Mouse (Mus musculus) megakaryocyte, embryonic 14.5 days (primary cell): Measurements from ENCODE around the gene Bok. TPM values are rescaled to one million over a fixed set of nuclear protein-coding genes. Genes with fewer than 3 reads are reported as not detected.
"Not testable (repeated sequence)": the region's sequence is repeated elsewhere in the genome, so short reads cannot be mapped to it uniquely, and the experiment has no call there.

Source experiments
- H3K27me3 ChIP-seq: replicated peaks from 2 replicates; pipeline ENCODE3; 2012; ENCODE audit warnings: inconsistent platforms
- H3K36me3 ChIP-seq: replicated peaks from 2 replicates; pipeline ENCODE3; 2012; ENCODE audit warnings: low read length, inconsistent platforms, mixed read lengths
- H3K4me1 ChIP-seq: 2 replicates; pipeline ENCODE4 v1.6.1; 2012; ENCODE audit warnings: inconsistent platforms
- H3K4me3 ChIP-seq: replicated peaks from 2 replicates; pipeline ENCODE3; 2012; ENCODE audit warnings: moderate library complexity, mild to moderate bottlenecking, inconsistent platforms
- H3K9me3 ChIP-seq: 2 replicates; pipeline ENCODE4 v1.6.1; 2012; ENCODE audit warnings: inconsistent platforms
- FLI1 ChIP-seq: IDR thresholded peaks from 2 replicates; pipeline ENCODE4 v1.6.1; 2012; ENCODE audit warnings: low read length, inconsistent platforms, mixed read lengths
- GATA1 ChIP-seq: IDR thresholded peaks from 3 replicates; pipeline ENCODE4 v1.6.1; 2012; ENCODE audit warnings: mixed read lengths, low read length, inconsistent platforms, borderline replicate concordance
- polyA plus RNA-seq: library from polyadenylated mRNA; stranded (reverse); fragments of >175 nt; gene quantifications from 2 replicates; pipeline ENCODE4 v1.2.3, GENCODE M21; 2012; ENCODE audit warnings: low replicate concordance; ENCODE audit not compliant: insufficient read depth

Gene Bok
- polyA plus RNA-seq, result 0.84 TPM in 1 of 2 replicates, not detected in the other

- H3K4me1 ChIP-seq, result peaks cover 39% of the 10 kb centered on the region
- no peaks in the 10 kb centered on the region for H3K36me3 ChIP-seq
- TF ChIP-seq GATA1 (no peak), FLI1 (no peak)
- H3K4me3 ChIP-seq, result peak within 1 kb of the TSS; percentile 88
- peaks cover 13% of the 10 kb centered on the region for H3K9me3 ChIP-seq
- peaks cover 80% of the 10 kb centered on the region for H3K27me3 ChIP-seq
These were observed at the start of gene Bok for GRCm38 (mm10) chr1:93685401-93686244. Bok (plus strand) TSS chr1:93685660.

- H3K27me3 ChIP-seq, result no peaks in the 10 kb centered on the region
- H3K9me3 ChIP-seq, result no peaks in the 10 kb centered on the region
- peak overlapping the region; percentile 96 for H3K4me3 ChIP-seq
- peaks cover 39% of the 10 kb centered on the region for H3K4me1 ChIP-seq
- TF ChIP-seq FLI1 (no peak), GATA1 (no peak)
- peaks cover 20% of the 10 kb centered on the region for H3K36me3 ChIP-seq
These were observed 49.1 kb upstream of the Bok start for GRCm38 (mm10) chr1:93636211-93636897.

- Histone ChIP-seq H3K9me3 (no peaks in the 10 kb centered on the region), H3K4me1 (peaks cover 4% of the 10 kb centered on the region; the same call in 1 of the 2 replicates), H3K4me3 (no peak overlapping the region), H3K36me3 (no peaks in the 10 kb centered on the region), H3K27me3 (no peaks in the 10 kb centered on the region)
- TF ChIP-seq GATA1, result no peak
These were observed 43.5 kb upstream of the Bok start for GRCm38 (mm10) chr1:93641978-93642377.

GRCm38 (mm10) chr1:93642692-93643091 is 42.8 kb upstream of the Bok start:
- no peaks in the 10 kb centered on the region for H3K27me3 ChIP-seq
- no peaks in the 10 kb centered on the region for H3K9me3 ChIP-seq
- TF ChIP-seq GATA1, result no peak
- TF ChIP-seq FLI1, result no peak
- H3K36me3 ChIP-seq, result no peaks in the 10 kb centered on the region
- peaks cover 9% of the 10 kb centered on the region for H3K4me1 ChIP-seq
- no peak overlapping the region for H3K4me3 ChIP-seq

GRCm38 (mm10) chr1:93649604-93650172 is 35.8 kb upstream of the Bok start:
- Histone ChIP-seq H3K27me3 (no peaks in the 10 kb centered on the region), H3K36me3 (no peaks in the 10 kb centered on the region), H3K9me3 (no peaks in the 10 kb centered on the region), H3K4me1 (peaks cover 50% of the 10 kb centered on the region), H3K4me3 (no peak overlapping the region)
- TF ChIP-seq GATA1, result no peak
- TF ChIP-seq FLI1, result no peak

GRCm38 (mm10) chr1:93654275-93654674 is 31.2 kb upstream of the Bok start:
- H3K4me3 ChIP-seq, result peak overlapping the region; percentile 83
- H3K9me3 ChIP-seq, result peaks cover 3% of the 10 kb centered on the region
- TF ChIP-seq FLI1 (no peak), GATA1 (peak; percentile 65; the same call in 1 of the 3 replicates)
- H3K4me1 ChIP-seq, result peaks cover 41% of the 10 kb centered on the region
- peaks cover 1% of the 10 kb centered on the region for H3K27me3 ChIP-seq
- no peaks in the 10 kb centered on the region for H3K36me3 ChIP-seq

- Histone ChIP-seq H3K9me3 (peaks cover 8% of the 10 kb centered on the region), H3K4me3 (no peak overlapping the region), H3K27me3 (peaks cover 5% of the 10 kb centered on the region), H3K36me3 (no peaks in the 10 kb centered on the region), H3K4me1 (peaks cover 36% of the 10 kb centered on the region)
- TF ChIP-seq FLI1 (no peak), GATA1 (no peak)
These were observed 30.7 kb upstream of the Bok start for GRCm38 (mm10) chr1:93654798-93655197.

- Histone ChIP-seq H3K4me1 (peaks cover 22% of the 10 kb centered on the region), H3K27me3 (peaks cover 6% of the 10 kb centered on the region), H3K4me3 (no peak overlapping the region), H3K36me3 (no peaks in the 10 kb centered on the region), H3K9me3 (peaks cover 15% of the 10 kb centered on the region)
- TF ChIP-seq FLI1, result no peak
- TF ChIP-seq GATA1, result no peak
These were observed 29.0 kb upstream of the Bok start for GRCm38 (mm10) chr1:93656325-93657024.

GRCm38 (mm10) chr1:93657025-93657360 is 28.5 kb upstream of the Bok start:
- no peak overlapping the region for H3K4me3 ChIP-seq
- H3K9me3 ChIP-seq, result peaks cover 18% of the 10 kb centered on the region
- peaks cover 6% of the 10 kb centered on the region for H3K27me3 ChIP-seq
- H3K36me3 ChIP-seq, result no peaks in the 10 kb centered on the region
- TF ChIP-seq GATA1, result no peak
- peaks cover 20% of the 10 kb centered on the region for H3K4me1 ChIP-seq

GRCm38 (mm10) chr1:93658559-93658958 is 26.9 kb upstream of the Bok start, which contains the start of gene Stk25:
Stk25 (minus strand) TSS chr1:93658659.
- not testable (repeated sequence) for H3K36me3 ChIP-seq, H3K4me3 ChIP-seq, H3K27me3 ChIP-seq
- H3K4me1 ChIP-seq, result peaks cover 15% of the 10 kb centered on the region
- H3K9me3 ChIP-seq, result peaks cover 22% of the 10 kb centered on the region
